Mouse (Mus musculus) left cerebral cortex, postnatal 36 days (tissue): ENCODE measurements around the gene Adamtsl1. TPM values are rescaled to one million over a fixed set of nuclear protein-coding genes. Genes with fewer than 3 reads are reported as not detected.

Experiments
- DNase-seq, 2 experiments: peaks; one replicate each; pipeline ENCODE4 v3.0.0; 2021 to 2022; ENCODE audit warnings: low spot score in 2 of 2, mixed read lengths in 1 of 2
- intact Hi-C: fragments of 180-260 bp; cut with DNase I; formaldehyde crosslinking; loops from one replicate; pipeline ENCODE4 v1.15.1; 2025
- total RNA-seq, 2 experiments: library from RNA; stranded (reverse); gene quantifications; 2 replicates each; pipeline ENCODE4 v1.2.3; 2021

Adamtsl1 gene
- total RNA-seq, 2 experiments from 2014 or later: 4.3 to 4.5 TPM

DNA sequence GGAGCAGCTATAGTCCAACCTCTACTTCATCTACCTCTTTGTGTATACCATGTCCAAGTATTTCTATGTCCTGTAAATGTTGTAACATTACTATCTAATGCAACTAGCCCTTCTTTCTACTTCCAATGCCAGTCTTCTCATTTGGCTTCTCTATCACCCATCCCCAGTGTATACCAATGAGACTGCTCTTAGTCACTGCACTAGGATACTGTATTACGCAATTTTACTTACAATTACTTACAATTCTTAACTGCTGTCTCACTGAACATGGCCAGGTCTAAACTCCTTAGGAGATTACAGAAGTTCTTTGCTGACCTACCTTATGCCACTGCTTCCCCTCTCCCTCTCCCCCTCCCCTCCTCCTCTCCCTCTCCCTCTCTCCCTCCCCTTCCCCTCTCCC, 505.0 kb downstream of the Adamtsl1 start:
- intact Hi-C loops: no loop called here
- no peak for DNase-seq

DNA sequence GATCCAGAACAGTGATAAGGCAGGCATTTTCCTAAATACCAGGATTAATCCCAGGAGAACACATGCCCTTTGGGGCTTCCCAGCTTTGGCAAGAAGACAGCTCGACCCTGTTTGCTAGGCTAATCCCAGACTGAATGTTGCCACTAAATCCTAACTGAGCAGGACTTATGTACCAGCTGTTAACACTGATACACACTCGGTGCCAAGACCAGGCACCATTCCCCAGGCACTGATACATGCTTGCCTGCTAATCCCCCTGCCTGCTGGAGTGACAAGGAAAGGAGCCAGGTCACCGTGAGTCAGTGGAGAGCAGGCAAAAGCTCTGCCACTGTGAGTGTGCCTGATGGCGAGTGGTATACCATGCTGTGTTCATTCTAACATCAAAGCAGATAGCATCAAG, 505.6 kb downstream of the Adamtsl1 start:
- DNase-seq: no peak
- intact Hi-C loops: no loop called here

DNA sequence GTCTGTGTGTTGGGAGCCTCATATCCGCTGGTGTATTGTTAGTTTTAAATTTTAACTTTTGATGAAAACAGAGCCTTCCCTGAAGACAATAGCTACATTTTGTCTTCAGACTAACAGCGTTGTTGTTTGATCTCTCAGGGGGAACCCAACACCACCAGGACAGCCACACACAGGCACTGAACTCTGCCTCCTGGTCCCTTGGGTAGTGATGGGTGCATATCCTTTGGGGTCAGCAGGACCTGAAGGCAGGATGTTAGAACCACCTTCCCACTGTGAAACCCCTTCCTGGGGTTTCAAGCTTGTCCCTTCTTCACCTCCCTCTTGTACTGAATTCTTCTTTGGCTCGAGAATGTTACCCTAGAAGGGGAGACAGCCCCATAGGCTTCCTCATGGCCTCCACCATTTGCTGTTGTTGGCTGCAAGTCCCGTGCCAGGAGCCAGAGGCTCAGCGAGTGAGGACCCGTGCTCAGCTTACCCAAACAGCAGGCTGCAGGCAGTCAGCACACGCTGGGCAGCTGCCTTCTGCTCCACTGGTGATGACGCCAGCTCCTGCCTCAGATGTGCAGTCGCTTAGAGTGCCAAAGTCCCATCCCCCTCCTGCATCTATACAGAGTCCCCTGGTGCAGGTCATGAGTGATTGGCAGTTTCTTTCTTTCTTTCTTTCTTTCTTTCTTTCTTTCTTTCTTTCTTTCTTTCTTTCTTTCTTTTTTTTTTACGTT, 506.6 kb downstream of the Adamtsl1 start:
- no peak for DNase-seq

DNA sequence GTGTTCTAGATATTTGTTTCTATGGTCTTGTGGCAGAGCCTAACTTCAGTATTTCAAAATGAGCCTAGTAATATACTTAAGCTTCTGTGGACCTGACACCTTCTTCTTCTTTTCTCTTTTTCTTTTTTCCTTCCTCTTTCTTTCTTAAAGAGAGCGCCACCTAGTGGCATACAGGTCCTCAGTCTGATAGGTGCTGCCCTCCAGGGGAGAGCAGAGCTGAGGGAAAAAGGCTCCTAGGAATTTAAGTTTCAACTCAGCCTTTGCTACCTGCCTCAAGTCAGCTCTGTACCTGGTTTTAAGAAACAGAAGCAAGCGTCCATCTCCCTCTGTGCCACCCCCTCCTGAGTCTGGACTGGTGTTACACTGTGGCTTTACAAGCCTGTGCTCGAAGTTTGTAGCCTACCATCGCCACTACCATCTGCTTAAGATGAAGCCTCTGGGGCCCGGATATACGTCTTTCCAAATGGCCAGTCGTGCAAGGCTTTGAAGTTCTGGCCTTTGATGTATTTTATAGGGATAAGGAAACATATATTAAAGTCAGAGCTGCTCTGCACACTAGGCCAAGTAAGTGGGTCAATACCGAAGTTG, 510.7 kb downstream of the Adamtsl1 start:
- DNase-seq: no peak

More for the DNA sequence above, 506.6 kb downstream of the Adamtsl1 start:
- intact Hi-C loops: no loop called here

DNA sequence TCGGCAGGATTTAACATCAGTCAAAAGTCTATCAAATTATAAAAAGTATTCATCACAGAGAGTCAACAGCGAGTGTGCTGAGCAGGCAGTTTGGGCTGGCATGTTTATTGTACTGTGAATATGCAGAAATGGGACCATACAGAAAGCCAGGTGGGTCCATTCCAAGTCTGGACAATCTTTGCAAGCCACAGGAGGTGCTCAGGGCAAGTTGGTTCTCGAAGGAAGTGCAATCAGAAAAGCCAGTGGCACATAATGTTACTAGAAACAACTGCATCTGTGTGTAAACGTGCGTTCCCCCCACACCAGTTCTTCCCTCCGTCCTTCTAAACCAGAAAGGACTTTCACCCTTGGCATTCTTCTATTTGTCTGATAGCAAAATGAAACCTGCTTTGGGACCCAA, 515.5 kb downstream of the Adamtsl1 start:
- intact Hi-C loops: no loop called here
- DNase-seq: no peak

More for the DNA sequence above, 510.7 kb downstream of the Adamtsl1 start:
- intact Hi-C loops: loop anchor here (2.0 kb wide), 1 partner anchor 194 kb away; no protein-coding TSS in a partner anchor

DNA sequence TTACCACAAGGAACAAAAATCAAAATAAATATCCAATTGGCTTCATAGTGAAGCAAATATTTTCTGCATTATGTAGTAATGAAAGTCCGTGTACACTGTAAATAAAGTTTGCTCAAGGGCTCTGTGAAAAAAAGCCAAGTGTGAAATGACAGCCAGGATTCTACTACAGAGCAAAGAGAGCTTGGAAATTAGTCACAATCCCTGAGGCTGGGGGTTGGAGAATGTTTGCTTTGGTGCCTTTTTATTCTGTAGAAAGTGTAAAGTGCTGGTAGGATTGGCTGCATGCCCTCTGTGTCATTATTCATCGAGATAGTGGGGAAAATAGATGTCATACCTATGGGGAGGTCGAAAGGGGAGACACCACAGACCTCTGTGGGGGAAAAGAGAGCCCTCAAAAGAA, 516.2 kb downstream of the Adamtsl1 start:
- no peak for DNase-seq
- intact Hi-C loops: no loop called here

DNA sequence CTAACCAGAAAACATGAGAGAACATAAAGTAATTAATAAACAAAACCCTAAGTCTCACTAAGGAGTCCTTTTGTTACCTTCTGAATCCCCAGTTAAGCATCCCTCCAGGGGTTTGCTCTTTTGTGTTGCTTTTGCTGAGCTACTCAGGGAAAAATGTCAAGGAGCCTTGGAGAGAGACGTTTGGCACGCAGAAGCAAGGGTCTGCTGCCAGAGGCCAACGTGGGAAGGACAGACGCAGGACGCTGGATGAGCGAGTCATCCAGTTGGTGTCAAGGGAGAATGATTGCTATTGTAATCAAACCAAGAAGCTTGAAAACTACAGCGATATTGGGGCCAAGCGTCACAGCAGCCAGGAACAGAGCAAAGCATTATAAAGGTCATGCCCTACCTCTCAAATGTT, 517.1 kb downstream of the Adamtsl1 start:
- no peak for DNase-seq
- intact Hi-C loops: no loop called here

DNA sequence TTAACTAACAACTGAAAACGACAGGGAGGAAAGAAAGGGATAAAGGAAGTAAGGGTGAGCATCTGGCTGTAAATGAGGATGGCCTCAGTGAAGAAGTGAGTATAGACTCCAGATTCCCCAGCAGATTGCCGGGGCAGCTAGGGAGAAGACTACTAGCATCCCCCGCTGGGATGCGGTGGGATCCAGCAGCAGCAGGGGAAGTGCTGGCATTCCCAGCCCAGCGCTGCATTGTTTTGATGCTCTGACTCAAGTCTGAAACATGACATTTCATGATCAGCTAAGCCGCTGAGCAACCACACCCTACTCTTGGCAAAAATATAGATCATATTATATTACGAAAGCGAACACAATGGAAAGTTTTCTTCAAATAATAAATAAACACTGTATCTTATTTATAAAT, 526.9 kb downstream of the Adamtsl1 start:
- intact Hi-C loops: no loop called here
- no peak for DNase-seq

DNA sequence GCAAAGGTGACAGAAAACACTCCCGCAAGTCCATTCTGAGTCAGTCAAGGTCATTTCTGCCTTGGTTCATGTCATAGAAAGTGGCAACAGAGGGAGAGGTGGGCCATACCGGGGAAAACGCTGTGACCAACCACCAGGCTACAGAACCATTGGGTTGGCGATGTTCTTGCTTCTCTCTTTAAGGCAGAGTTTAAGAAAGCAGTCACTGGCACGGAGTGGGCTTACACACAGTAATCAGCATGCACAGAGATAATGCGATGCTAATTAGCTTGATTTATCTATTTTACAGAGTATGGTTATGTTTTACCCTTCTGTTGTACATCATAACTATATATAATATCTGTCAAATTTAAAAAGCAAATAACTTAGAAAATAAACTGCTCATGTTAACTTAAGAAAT, 531.5 kb downstream of the Adamtsl1 start:
- intact Hi-C loops: no loop called here
- DNase-seq: no peak

DNA sequence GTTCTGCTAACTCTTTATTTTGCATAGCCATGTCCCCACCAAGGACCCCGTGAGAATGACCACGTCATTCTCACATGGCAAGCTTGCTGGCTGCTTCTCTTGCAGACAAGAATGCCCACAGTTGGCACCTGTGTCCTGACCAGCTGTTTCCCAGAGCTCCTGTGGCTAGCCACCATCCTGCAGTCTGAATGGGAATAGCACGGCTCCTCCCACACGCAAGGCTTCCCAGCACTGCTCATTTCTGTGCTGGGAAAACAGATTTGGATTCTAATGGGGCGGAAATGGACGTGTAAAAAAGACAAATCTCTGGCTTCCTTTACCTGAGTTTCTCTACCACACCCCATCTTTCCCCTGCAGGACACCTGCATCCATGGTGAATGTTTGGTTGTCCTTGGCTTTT, 531.9 kb downstream of the Adamtsl1 start:
- intact Hi-C loops: no loop called here
- DNase-seq: peak; percentile 15 to 42

DNA sequence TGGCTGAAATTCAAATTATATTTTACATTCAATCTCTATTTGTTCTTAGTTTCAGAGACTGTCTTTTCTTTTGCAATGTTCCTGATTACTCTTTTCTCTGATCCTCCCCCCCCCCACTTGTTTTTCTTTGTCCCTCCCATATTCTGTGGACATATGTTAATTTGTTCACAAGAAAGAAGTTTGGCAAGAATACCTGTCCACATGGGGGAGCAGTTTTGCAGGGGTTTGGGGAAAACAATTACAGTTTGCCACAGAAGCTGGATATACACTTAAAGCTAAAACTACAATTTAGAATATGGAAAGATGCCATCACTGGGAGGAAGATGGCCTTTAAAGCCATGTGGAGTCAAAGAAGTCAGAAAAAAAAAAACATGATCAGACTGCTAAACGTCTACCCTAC, 532.9 kb downstream of the Adamtsl1 start:
- intact Hi-C loops: no loop called here
- no peak for DNase-seq

DNA sequence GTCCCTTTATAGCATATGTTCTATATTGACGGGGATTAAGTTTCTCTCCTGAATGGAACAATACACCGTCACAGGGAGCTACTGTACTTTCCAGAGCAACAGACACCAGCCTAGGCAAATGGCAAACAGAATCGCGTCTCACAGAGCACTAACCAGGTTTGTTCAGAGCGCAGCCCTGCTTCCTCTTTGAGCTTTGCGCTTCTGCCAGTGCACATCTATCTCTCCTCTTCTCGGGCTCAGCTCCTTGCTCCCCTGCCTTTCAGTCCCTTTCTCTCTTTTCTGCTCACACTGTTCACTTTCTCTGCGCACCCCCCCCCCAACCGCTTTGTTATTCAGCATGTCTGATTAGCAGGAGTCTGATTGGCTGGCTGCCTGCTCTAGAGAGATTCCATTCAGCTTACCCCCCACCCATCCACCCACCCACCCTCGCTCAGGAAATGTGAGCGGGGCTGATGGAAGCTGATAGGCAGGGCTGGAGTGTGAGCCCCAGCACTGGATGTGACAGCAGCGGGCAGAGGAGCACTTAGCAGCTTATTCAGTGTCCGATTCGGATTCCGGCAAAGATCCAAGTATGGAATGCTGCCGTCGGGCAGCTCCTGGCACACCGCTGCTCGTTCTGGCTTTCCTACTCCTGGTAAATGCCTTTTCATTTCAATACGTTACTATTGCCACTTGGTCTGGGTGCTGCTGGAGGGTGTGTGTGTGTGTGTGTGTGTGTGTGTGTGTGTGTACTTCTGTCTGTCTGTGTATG, 539.7 kb downstream of the Adamtsl1 start:
- intact Hi-C loops: loop anchor here (10.0 kb wide), 1 partner anchor 491 kb away; no protein-coding TSS in a partner anchor
- peak; percentile 22 to 27 for DNase-seq

DNA sequence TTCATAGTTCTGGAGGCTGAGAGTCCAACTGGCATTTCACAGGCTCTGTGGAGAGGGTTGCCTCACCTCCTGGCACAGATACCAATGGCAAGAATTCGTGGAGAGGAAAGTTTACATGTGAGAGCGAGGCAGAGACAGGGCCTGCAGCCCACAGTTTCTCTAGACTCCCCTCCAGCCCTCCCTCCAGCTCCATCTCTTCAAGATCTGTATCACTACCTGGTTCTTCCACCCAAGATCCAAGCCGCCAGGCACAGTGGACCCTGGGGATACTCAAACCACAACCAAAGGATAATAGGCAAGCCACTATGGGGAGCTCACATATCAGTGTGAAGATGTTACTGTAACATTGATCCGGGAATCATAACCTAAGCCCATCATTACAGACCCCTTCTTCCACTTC, 546.6 kb downstream of the Adamtsl1 start:
- intact Hi-C loops: no loop called here
- DNase-seq: no peak

DNA sequence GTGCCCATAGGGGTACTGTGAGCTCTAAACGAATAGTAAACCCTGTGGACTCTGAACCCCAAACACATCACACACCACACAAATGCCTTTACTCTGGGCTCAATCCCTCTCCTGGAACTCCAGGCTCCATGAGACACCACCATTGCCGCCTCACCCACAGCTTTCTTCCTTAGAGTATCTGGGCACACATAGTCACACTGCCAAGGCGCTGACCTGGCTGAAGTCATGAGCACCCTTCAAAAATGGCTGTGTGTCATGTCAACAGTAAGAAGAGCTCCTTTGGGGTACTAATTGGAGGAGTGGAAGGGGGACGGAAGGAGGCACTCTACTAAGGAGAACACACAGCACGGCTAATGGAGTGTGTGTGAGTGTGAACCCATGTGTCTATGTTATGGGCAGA, 554.4 kb downstream of the Adamtsl1 start:
- no peak for DNase-seq
- intact Hi-C loops: no loop called here

DNA sequence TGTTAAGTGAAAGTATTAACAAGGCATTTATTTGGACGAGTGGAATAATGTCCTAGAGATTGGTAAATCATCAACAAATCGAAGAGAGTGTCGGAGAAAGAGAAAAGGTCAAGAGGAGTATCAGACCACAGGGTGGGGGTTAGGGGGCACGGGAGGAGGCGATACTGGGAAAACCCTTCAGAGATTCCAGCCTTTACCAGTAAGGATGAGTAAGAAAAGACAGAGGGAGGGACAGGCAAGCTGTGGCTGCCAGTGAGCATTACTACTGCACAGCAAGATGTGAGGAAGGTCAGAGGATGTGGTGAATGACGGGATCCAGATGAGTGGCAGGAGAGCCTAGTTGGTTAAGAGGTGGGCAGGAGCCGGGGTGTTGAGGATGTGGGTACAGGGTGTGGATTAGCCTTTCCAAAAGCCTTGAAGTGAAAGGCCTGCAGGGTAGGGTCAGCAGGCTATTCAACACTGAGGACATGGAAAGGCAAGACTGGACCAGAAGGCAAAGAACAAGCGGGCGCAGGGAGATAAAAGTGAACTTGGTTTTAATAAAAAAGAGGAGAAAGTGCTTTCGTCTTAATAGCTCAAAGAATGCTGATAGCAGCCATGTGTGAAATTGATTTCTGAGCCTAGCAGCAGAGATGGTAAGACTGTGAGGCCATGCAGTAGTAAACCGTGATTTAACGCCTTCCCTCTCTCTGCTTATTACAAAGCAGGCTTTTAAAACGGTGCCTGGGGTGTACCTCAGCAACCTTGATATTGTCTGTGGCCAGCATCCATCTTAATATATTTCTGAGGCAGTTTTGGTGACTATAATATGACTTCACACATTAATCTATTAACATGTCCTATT, 555.1 kb downstream of the Adamtsl1 start:
- intact Hi-C loops: no loop called here
- no peak for DNase-seq

DNA sequence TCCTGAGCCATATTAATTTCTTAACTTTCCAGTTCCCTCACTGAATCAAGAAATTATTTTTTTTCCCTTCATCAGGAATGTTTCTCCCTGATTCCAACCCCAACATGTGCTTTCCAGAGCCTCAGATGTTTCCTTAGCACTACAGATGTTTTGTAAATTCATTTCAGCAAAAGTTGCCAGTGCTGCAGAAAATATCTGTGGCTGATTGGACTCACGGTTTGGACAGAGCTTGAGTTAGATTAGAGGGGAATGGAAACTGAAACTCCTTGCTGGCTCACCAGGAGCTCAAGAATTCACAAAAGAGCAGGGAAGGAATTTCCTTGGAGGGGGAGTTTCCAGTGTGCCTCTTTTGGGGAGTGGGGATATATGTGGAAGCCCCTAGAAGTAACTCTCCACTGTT, 560.9 kb downstream of the Adamtsl1 start:
- intact Hi-C loops: no loop called here
- DNase-seq: no peak

DNA sequence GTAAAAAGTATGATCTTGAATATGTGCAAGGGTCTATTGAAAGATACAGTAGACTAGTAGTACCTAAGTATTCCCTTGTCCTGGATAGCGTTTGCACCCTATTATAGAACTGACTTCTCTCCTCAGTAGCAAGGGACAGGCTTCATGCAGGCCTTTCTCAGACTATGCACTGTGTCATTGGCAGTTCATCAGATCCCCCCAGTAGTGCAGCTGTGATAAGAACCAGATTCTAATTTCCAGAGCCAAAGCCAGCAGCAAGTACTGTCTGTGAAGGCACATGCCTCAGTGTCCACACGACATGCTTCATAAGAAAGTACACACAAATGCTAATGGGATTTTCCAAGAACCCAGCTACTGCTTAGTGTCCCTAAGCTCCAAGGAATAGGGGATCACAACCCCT, 563.4 kb downstream of the Adamtsl1 start:
- intact Hi-C loops: no loop called here

DNA sequence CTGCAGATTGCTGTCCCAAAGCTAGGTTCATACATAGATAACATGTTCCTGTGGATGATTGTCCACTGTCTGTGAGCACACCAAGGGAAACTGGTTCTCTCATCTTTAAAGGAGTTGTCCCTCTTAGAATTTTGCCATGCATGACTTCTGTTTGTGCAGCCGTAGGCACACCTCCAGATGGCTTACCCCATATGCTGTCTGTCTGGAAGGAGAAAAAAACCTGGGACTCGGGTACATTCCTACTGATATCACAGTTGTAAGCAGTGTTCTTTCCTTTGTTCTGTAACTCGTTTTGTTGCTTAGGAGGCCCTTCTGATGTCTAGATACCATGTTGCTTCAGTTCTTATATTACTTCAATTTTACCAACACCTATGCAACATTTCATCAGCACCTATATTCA, 563.9 kb downstream of the Adamtsl1 start:
- intact Hi-C loops: no loop called here
- DNase-seq: peak in 1 of 2 experiments; percentile 6

More for the DNA sequence above, 563.4 kb downstream of the Adamtsl1 start:
- no peak for DNase-seq

DNA sequence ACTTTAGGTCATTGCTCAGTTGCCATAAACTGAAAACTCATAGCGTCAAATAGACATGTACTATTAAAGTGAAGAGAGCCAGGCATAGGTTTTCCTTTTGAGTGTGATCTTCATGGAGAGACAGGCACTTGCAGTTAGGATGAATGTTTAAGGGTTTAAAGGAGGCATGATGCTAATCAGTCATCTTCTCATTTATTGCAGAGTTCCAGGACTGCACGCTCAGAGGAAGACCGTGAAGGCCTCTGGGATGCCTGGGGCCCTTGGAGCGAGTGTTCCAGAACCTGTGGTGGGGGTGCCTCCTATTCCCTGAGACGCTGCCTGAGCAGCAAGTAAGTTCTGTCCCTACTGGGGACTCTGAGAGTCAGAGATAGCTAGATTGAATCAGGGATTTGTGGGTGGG, 573.5 kb downstream of the Adamtsl1 start:
- intact Hi-C loops: no loop called here

DNA sequence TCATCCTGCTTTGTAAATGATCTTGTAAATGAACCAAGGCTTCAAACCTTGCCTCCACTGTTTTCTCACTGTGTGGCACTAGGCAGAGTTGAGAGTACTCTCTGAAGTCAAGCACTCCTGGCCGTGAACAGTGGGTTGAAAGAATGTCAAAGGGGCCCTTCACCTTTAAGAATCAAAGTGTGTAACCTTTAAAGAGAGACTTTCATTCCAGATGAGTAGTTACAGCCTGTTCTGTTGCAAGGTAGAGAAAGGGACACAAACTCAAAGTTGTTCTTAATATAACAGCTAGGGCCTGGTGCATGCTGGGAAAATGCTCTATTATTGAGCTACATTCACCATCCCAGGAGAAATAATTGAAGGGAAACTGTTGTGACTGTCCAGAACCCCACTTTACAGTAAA, 589.2 kb downstream of the Adamtsl1 start:
- DNase-seq: no peak
- intact Hi-C loops: no loop called here

More for the DNA sequence above, 573.5 kb downstream of the Adamtsl1 start:
- DNase-seq: no peak
